Mouse (Mus musculus) CD4-positive, CD25-positive, alpha-beta regulatory T cell, adult 4 months (primary cell): Measurements from ENCODE around the gene Vamp8. TPM values are rescaled to one million over a fixed set of nuclear protein-coding genes. Genes with fewer than 3 reads are reported as not detected.

ENCODE experiments used
- ATAC-seq: one replicate; pipeline ENCODE4 v1.8.0; 2017
- polyA plus RNA-seq, 2 experiments: library from polyadenylated mRNA; unstranded; fragments of 100-300 nt; shearing (Covaris generic); gene quantifications; one replicate each; pipeline ENCODE4 v1.2.1; 2017

Gene Vamp8
- polyA plus RNA-seq, 2 experiments from 2014 or later = 326 to 346 TPM

DNA sequence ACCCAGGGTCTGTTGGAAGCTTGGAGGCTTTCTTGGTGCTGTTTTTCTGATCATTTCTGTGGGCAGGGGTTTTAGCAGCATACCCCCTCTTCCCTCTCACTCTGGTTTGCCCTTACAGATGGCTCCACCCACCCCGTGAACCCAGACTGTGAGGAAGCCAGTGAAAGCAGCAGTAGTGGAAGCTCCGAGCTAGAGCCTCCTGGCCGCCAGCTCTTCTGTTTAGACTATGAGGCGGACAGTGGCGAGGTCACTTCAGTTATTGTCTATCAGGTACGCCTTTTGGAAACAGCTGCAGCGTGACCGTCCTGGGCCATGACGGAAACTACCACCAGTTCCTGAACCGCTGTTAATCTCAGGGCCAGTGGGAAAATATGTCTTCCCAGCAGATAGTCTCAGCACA lies 42.1 kb downstream of the Vamp8 start:
- ATAC-seq = no peak

DNA sequence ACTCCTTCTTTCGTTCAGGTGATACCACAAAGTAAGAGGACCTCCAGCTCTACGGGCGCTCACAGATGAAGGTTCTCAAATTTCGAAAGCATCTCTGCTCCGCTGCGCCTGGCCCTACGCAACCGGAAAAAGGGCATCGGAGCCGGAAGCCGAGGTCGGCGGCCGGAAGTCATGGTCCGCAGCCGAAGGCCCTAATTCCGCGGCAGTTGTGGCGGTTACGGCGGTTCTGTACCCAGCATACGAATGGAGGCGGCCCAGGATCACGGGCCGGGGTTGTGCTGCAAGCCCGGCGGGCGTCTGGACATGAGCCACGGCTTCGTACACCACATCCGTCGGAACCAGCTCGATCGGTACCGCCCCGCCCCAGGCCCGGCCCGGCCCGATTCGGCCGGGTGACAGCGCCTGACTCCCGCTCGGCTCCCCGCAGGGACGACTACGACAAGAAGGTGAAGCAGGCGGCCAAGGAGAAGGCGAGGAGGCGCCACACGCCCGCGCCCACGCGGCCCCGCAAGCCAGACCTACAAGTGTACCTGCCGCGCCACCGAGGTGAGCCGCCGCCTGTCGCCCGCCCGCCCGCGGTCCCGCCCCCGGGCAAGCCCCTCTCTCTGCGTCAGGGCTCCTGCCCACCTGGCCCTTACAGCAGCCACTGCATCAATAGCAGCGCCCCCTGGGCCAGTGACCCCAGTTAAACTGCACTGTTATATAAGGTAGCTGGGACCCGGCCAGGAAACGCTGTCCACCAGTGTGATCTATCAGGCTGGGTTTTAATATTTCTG lies 43.1 kb downstream of the Vamp8 start, which contains the start of gene 0610030E20Rik:
Gene 0610030E20Rik (plus strand): TSS at position 152 of the 776 bp plus-strand sequence.
- peak; percentile 69 for ATAC-seq

DNA sequence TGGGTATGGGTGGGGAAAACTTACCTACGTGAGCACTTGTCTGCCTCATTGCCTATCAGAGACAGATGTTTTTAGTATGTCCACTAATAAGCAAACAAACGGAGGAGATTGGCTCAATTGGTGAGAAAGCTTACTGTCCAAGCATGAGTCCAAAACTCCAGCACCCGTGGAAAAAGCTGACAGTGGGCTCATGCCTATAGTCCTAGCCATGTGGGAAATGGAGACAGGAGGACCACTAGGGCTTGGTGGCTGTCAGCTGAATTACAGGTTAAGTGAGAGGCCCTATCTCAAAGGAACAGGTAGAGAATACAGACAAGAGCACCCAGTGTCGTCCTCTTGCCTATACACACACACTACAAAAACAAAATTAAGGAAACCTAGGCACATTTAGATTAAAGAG lies 44.2 kb downstream of the Vamp8 start:
- no peak for ATAC-seq

DNA sequence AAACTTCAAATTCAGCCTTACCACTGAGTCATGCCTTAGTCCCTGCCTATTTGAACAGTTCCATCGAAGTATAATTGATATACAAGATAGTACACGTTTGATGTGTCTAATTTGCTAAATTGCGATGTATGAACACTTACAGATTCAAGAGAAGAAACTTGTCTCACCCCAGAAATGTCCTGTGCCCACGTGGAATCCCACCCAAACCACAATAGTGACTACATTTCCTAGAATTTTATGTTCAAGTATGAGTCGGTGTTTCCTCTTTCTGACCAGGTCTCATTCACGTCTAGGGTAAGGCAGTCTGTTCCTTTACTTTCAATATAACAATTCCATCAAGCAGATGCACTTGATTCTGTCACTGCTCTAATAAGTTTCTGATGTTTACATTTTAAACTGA lies 44.9 kb downstream of the Vamp8 start:
- no peak for ATAC-seq

DNA sequence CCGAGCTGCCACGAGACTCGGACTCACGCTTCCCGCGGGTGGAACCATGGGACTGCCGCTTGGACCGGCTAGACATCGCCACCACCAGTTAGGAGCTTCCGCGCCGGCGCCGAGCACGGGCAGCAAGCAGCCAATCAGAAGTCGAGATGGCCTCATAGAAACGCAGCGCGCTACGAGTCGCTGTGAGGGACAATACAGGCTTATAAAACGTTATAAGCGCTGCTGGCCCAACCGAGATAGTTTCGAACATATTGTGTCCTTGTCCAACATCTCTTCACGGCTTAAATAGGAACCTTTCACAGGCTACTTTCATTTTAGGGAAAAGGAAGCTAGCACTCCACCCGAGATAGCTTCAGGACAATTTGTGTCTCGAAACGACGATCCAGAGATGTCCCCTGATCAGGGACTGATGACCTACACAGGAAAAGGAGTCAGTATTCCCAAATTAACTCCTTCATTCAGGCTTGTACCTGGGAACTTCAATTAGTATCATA lies 45.4 kb downstream of the Vamp8 start, which contains the start of gene Usp39:
Gene Usp39 (minus strand): TSS at position 111 of the 494 bp plus-strand sequence.
- ATAC-seq = peak; percentile 75

DNA sequence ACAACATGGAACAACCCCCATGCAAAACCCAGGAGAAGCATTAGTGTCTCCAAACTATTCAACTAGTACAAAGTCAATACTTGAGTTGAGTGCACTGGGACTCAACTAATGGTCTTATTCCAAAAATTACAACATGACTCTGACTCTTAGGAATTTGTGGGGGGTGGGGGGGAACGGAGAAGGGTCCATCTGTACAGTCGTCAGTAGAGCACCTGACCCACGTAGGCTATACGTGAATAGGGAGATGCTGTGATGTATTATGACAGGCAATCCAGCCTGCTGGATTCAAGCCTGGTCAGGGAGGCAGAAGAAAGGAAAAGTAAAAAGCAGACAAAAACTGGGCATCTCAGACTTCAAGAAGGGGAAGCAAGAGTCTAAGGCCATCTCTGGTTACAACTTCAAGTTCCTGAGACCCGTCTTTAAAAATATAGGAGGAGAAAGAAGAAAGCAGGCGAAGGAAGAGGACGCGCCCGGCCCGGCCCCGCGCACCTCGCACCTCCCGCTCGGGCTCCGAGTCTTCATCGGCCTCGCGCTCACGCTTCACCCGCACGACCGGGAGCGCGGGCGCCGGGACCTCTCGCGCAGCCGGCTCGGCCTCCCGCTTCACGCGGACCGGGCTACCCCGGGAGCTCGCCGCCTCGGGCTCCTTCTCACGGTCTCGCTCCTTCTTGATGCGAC lies 46.0 kb downstream of the Vamp8 start:
- peak; percentile 35 for ATAC-seq

DNA sequence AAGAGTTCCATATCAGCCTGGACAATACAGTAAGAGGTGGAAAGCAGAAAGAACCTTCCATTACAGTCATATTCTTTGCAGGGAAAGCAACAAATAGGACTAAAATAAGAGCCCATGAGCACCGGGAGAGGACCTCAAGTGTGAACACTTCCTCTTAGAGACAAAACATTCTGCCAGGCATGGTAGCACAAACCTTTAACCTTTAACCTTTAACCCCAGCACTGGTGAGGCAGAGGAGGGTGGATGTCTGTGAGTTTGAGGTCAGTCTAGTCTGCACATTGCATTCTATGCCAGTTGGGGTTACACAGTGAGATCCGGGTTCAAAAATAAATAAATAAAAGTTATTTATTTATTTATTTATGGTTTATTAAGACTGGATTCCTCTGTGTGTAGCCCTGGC lies 50.0 kb downstream of the Vamp8 start:
- ATAC-seq = no peak

Other genes starting within 250 kb of the Vamp8 start
- not detected for gene Atoh8, start 155.1 kb downstream of the Vamp8 start, polyA plus RNA-seq
- not detected for gene Sftpb, start 86.1 kb downstream of the Vamp8 start, polyA plus RNA-seq
- gene Usp39, start 45.5 kb downstream of the Vamp8 start, polyA plus RNA-seq = 10 to 100 TPM; 19.2 to 19.7 TPM
- 10 to 100 TPM; 17.7 to 18.4 TPM for gene 0610030E20Rik, start 43.4 kb downstream of the Vamp8 start, polyA plus RNA-seq
- gene Tmem150a, start 35.3 kb downstream of the Vamp8 start, polyA plus RNA-seq = 1 to 10 TPM in 1 of 2 experiments, under 1 TPM in 1; 0.57 to 1.6 TPM
- 100 to 1,000 TPM; 141 to 148 TPM for gene Rnf181, start 23.7 kb downstream of the Vamp8 start, polyA plus RNA-seq
- 10 to 100 TPM; 66.7 to 70.3 TPM for gene Vamp5, start 10.2 kb downstream of the Vamp8 start, polyA plus RNA-seq
- 10 to 100 TPM in 1 of 2 experiments, 1 to 10 TPM in 1; 5.6 to 11.6 TPM for gene Ggcx, start 23.6 kb upstream of the Vamp8 start, polyA plus RNA-seq
- 100 to 1,000 TPM; 222 to 239 TPM for gene Mat2a, start 48.9 kb upstream of the Vamp8 start, polyA plus RNA-seq
- gene Sh2d6, start 131.0 kb upstream of the Vamp8 start, polyA plus RNA-seq = not detected
- gene Capg, start 153.7 kb upstream of the Vamp8 start, polyA plus RNA-seq = 100 to 1,000 TPM; 547 to 812 TPM
- gene Elmod3, start 207.7 kb upstream of the Vamp8 start, polyA plus RNA-seq = 10 to 100 TPM; 22.9 to 32.2 TPM
- 1 to 10 TPM; 5.3 to 5.7 TPM for gene Retsat, start 207.8 kb upstream of the Vamp8 start, polyA plus RNA-seq
- gene Tgoln1, start 226.3 kb upstream of the Vamp8 start, polyA plus RNA-seq = 100 to 1,000 TPM; 114 to 143 TPM